Mouse (Mus musculus): ENCODE measurements around the gene Ip6k3. TPM values are rescaled to one million over a fixed set of nuclear protein-coding genes. Genes with fewer than 3 reads are reported as not detected.
A peak's percentile ranks its signal among the peaks of the same experiment; 100 is the strongest.

Gene Ip6k3
- total and polyA plus RNA-seq, 3 experiments: 26.3 to 65.7 (median 53.9) TPM

DNA sequence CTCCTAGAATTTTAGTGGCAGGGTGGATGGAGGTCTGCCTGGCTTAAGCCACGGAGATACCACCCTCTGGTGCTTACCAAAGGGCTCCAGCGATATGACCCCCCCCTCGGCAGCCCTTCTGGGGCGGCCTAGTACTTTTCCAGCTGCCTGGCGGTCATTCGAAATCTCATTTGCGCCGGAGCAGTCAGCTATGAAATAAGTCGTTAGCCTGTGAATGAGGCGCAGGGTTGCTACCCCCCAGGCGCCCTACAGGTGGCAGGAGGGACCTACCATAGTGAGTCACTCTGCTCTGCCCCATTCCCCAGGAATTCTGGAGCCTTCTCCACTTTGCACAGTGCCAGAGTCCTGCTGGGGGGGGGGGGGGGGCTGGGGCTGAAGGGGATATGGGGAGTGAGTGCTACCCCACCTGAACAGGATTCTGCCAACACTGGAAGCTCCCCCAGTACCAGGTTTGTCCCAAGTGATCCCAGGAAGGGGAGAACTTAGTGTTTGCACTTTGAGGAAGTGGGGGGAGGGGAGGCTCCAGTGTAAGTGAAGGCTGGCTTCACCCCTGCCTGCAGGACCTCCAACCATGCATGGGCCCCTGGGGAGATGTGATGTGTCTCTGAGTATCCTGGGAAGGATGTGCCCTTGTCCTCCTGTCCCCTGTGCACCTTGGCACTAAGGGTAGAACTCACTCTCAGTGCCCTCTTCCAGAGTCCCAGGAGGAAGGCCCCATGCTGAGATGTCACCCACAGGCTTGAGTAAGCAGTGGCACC lies 45.4 kb upstream of the Ip6k3 start:
- no peak overlapping the region for H3K4me2 ChIP-seq (ENCODE audit: insufficient read depth, low read depth, poor library complexity, severe bottlenecking)
- H3K9ac ChIP-seq (ENCODE audit: insufficient read depth, low read depth): no peak overlapping the region
- H3K4me3 ChIP-seq (replicated peaks in 1 of 3; ENCODE audit: low read depth in 2 of 3, low read length in 2 of 3, poor library complexity in 1 of 3): no peak overlapping the region
- no peaks in the 10 kb centered on the region for H3K36me3 ChIP-seq (replicated peaks in 1 of 2; ENCODE audit: control insufficient read depth in 1 of 2, insufficient read depth in 1 of 2, low read length in 1 of 2)
- H3K9me3 ChIP-seq (replicated peaks; ENCODE audit: low read length): peaks cover 17% of the 10 kb centered on the region
- no peak for DNase-seq (ENCODE audit: extremely low read depth)
- H3K27me3 ChIP-seq (replicated peaks): peaks cover 73% of the 10 kb centered on the region
- no peak overlapping the region for H3K27ac ChIP-seq (ENCODE audit: insufficient read depth, low read depth)
- in situ Hi-C loops (cut with MboI; ENCODE audit: low pct_ligation_motif_present, low pct_unique_long_range_greater_than_20kb, low sequenced_read_pairs): no loop called here
- dilution Hi-C loops (cut with MboI; ENCODE audit: extremely low pct_ligation_motif_present, extremely low pct_unique_long_range_greater_than_20kb, low sequenced_read_pairs): no loop called here
- no peaks in the 10 kb centered on the region for H3K79me2 ChIP-seq (replicated peaks; ENCODE audit: control insufficient read depth, extremely low read depth, insufficient read depth, poor library complexity, severe bottlenecking)
- TF ChIP-seq IRF4 (IDR thresholded peaks at IDR 0.05; ENCODE audit: low read depth, low read length): no peak
- TF ChIP-seq BHLHE40 (IDR thresholded peaks at IDR 0.05; ENCODE audit: low read depth, low read length): no peak
- TF ChIP-seq KAT2A (IDR thresholded peaks at IDR 0.05; ENCODE audit: insufficient replicate concordance, low read length): no peak
- TF ChIP-seq ETS1 (conservative IDR thresholded peaks at IDR 0.05; ENCODE audit: low read depth, low read length): no peak
- peak in 1 of 2 experiments; percentile 24; a peak in 1 of 4 replicates for TF ChIP-seq CTCF (conservative IDR thresholded peaks at IDR 0.05 in 1 of 2, IDR thresholded peaks at IDR 0.05 in 1 of 2; ENCODE audit: low read depth in 2 of 2, low read length in 2 of 2)
- TF ChIP-seq UBTF (IDR thresholded peaks at IDR 0.05; ENCODE audit: low read depth, low read length): no peak
- TF ChIP-seq ELF1 (IDR thresholded peaks at IDR 0.05; ENCODE audit: low read depth, low read length): no peak
- TF ChIP-seq PAX5 (IDR thresholded peaks at IDR 0.05; ENCODE audit: low read length): no peak
- no peak for TF ChIP-seq EP300 (IDR thresholded peaks at IDR 0.05; ENCODE audit: low read length)
- no peak for TF ChIP-seq MAFK (IDR thresholded peaks at IDR 0.05; ENCODE audit: insufficient replicate concordance, low read length)
- no peak for TF ChIP-seq ZNF384 (IDR thresholded peaks at IDR 0.05; ENCODE audit: low read depth, low read length)
- TF ChIP-seq USF1 (IDR thresholded peaks at IDR 0.05; ENCODE audit: low read depth, low read length): no peak
- no peak for TF ChIP-seq JUN (IDR thresholded peaks at IDR 0.05; ENCODE audit: insufficient read depth, low read depth, low read length)
- TF ChIP-seq RAD21 (IDR thresholded peaks at IDR 0.05; ENCODE audit: low read depth, low read length): peak; percentile 29
- no peak for TF ChIP-seq MAX (IDR thresholded peaks at IDR 0.05; ENCODE audit: low read length)
- no peak for TF ChIP-seq HCFC1 (IDR thresholded peaks at IDR 0.05; ENCODE audit: low read depth, low read length)
- no peak for TF ChIP-seq MXI1 (IDR thresholded peaks at IDR 0.05; ENCODE audit: low read depth, low read length)
- no peak for TF ChIP-seq MYC (IDR thresholded peaks at IDR 0.05; ENCODE audit: low read depth, low read length)
- no peak for TF ChIP-seq GABPA (IDR thresholded peaks at IDR 0.05; ENCODE audit: insufficient replicate concordance, low read depth, low read length)
- TF ChIP-seq NELFE (IDR thresholded peaks at IDR 0.05; ENCODE audit: low read depth, low read length): no peak
- no peak for TF ChIP-seq RCOR1 (conservative IDR thresholded peaks at IDR 0.05; ENCODE audit: low read depth, low read length)
- peak; percentile 17; the same call in 1 of the 2 replicates for TF ChIP-seq SMC3 (IDR thresholded peaks at IDR 0.05; ENCODE audit: low read depth, low read length)
- TF ChIP-seq ZKSCAN1 (IDR thresholded peaks at IDR 0.05; ENCODE audit: borderline replicate concordance, low read depth, low read length): no peak
- H3K4me1 ChIP-seq (ENCODE audit: control insufficient read depth in 1 of 2, insufficient read depth in 2 of 2): peaks cover 0 to 4% of the 10 kb centered on the region in 2 experiments; a peak in 2 of 4 replicates
